Mouse (Mus musculus) granulocyte monocyte progenitor cell, adult 5-6 weeks (primary cell): ENCODE results near the gene Tmem86a. TPM values are rescaled to one million over a fixed set of nuclear protein-coding genes. Genes with fewer than 3 reads are reported as not detected.

Experiments used
- ATAC-seq: replicated peaks from 2 replicates; pipeline ENCODE4 v1.8.0; 2016; ENCODE audit warnings: mild to moderate bottlenecking, moderate TSS enrichment, inconsistent platforms; ENCODE audit not compliant: poor library complexity, severe bottlenecking
- total RNA-seq, 2 experiments: library from RNA; stranded (forward) in 1 of 2; stranded (reverse) in 1 of 2; fragments of 200-712, 200-1000 nt in 1 of 2; fragments of >200 nt in 1 of 2; fragmentation: Nextera tagmentation in 1 of 2; gene quantifications; 2 replicates each; pipeline ENCODE4 v1.2.3; 2014 to 2017

The Tmem86a gene
- total RNA-seq (2014; fragmentation: Nextera tagmentation) (1.8 and 4.2 TPM in 2 replicates), total RNA-seq (2017) (0.99 and 2.7 TPM in 2 replicates)

- peak; percentile 82 for ATAC-seq
Observed at GRCm38 (mm10) chr7:47050366-47050765, at the start of gene Tmem86a. Gene Tmem86a, plus strand, starts transcription at chr7:47050601.

- ATAC-seq, result no peak
Observed at GRCm38 (mm10) chr7:47000644-47000983, 49.8 kb upstream of the Tmem86a start.

- ATAC-seq, result no peak
Observed at GRCm38 (mm10) chr7:47001125-47001899, 49.1 kb upstream of the Tmem86a start.

GRCm38 (mm10) chr7:47001900-47002275 is 48.5 kb upstream of the Tmem86a start:
- ATAC-seq, result no peak

- ATAC-seq, result no peak
Observed at GRCm38 (mm10) chr7:47003411-47004115, 46.8 kb upstream of the Tmem86a start.

- peak; percentile 10; the same call in 1 of the 2 replicates for ATAC-seq
Observed at GRCm38 (mm10) chr7:47007109-47007780, 43.2 kb upstream of the Tmem86a start.

- peak; percentile 47 for ATAC-seq
Observed at GRCm38 (mm10) chr7:47007818-47008167, 42.6 kb upstream of the Tmem86a start.

GRCm38 (mm10) chr7:47008168-47008993 is 42.0 kb upstream of the Tmem86a start, which contains the start of gene Spty2d1:
Gene Spty2d1, minus strand, starts transcription at chr7:47008411.
- peak; percentile 83 for ATAC-seq

- peak; percentile 15 for ATAC-seq
Observed at GRCm38 (mm10) chr7:47013131-47013767, 37.2 kb upstream of the Tmem86a start.

- peak; percentile 54 for ATAC-seq
Observed at GRCm38 (mm10) chr7:47014564-47015389, 35.6 kb upstream of the Tmem86a start.

GRCm38 (mm10) chr7:47015390-47016065 is 34.9 kb upstream of the Tmem86a start:
- peak; percentile 88 for ATAC-seq

GRCm38 (mm10) chr7:47016602-47017001 is 33.8 kb upstream of the Tmem86a start:
- no peak for ATAC-seq

- no peak for ATAC-seq
Observed at GRCm38 (mm10) chr7:47017146-47017545, 33.3 kb upstream of the Tmem86a start.

- ATAC-seq, result no peak
Observed at GRCm38 (mm10) chr7:47019641-47020040, 30.8 kb upstream of the Tmem86a start.

- no peak for ATAC-seq
Observed at GRCm38 (mm10) chr7:47020956-47021355, 29.4 kb upstream of the Tmem86a start.

GRCm38 (mm10) chr7:47022482-47022881 is 27.9 kb upstream of the Tmem86a start:
- ATAC-seq, result peak; percentile 96

- ATAC-seq, result peak; percentile 69
Observed at GRCm38 (mm10) chr7:47023530-47023929, 26.9 kb upstream of the Tmem86a start.

GRCm38 (mm10) chr7:47024454-47024853 is 25.9 kb upstream of the Tmem86a start:
- ATAC-seq, result no peak
